Mouse (Mus musculus): ENCODE results near the gene Alpl. TPM values are rescaled to one million over a fixed set of nuclear protein-coding genes. Genes with fewer than 3 reads are reported as not detected.

Alpl gene
- total and polyA plus RNA-seq, 3 experiments: 62.9 to 164 (median 115) TPM

GRCm38 (mm10) chr4:137791440-137791839 is 4.7 kb downstream of the Alpl start:
- DNase-seq (ENCODE audit: extremely low read depth): no peak
- Histone ChIP-seq H3K27me3 (replicated peaks) (no peaks in the 10 kb centered on the region), H3K9ac (ENCODE audit: insufficient read depth, low read depth) (peak overlapping the region; percentile 35; the same call in 1 of the 2 replicates), H3K36me3 (replicated peaks in 1 of 2; ENCODE audit: control insufficient read depth in 1 of 2, insufficient read depth in 1 of 2, low read length in 1 of 2) (peaks cover 3 to 39% of the 10 kb centered on the region in 2 experiments), H3K27ac (ENCODE audit: insufficient read depth, low read depth) (peak overlapping the region; percentile 4; the same call in 1 of the 2 replicates), H3K79me2 (replicated peaks; ENCODE audit: control insufficient read depth, extremely low read depth, insufficient read depth, poor library complexity, severe bottlenecking) (peaks cover 74% of the 10 kb centered on the region), H3K4me2 (ENCODE audit: insufficient read depth, low read depth, poor library complexity, severe bottlenecking) (peak overlapping the region; percentile 67), H3K9me3 (replicated peaks; ENCODE audit: low read length) (no peaks in the 10 kb centered on the region), H3K4me3 (replicated peaks in 1 of 3; ENCODE audit: low read depth in 2 of 3, low read length in 2 of 3, poor library complexity in 1 of 3) (no peak overlapping the region), H3K4me1 (ENCODE audit: control insufficient read depth in 1 of 2, insufficient read depth in 2 of 2) (peaks cover 29 to 80% of the 10 kb centered on the region in 2 experiments)
- in situ Hi-C loops (cut with MboI; ENCODE audit: low pct_ligation_motif_present, low pct_unique_long_range_greater_than_20kb, low sequenced_read_pairs) (loop anchor here (5.0 kb wide), 1 partner anchor 44 kb away; no protein-coding TSS in a partner anchor), dilution Hi-C loops (cut with MboI; ENCODE audit: extremely low pct_ligation_motif_present, extremely low pct_unique_long_range_greater_than_20kb, low sequenced_read_pairs) (no loop called here)
- no peak for TF ChIP-seq RCOR1 (conservative IDR thresholded peaks at IDR 0.05; ENCODE audit: low read depth, low read length)
- TF ChIP-seq SIN3A (IDR thresholded peaks at IDR 0.05; ENCODE audit: low read length): 0 out of 2 replicates have a peak, but pooled peaks have one; percentile 24

DNA sequence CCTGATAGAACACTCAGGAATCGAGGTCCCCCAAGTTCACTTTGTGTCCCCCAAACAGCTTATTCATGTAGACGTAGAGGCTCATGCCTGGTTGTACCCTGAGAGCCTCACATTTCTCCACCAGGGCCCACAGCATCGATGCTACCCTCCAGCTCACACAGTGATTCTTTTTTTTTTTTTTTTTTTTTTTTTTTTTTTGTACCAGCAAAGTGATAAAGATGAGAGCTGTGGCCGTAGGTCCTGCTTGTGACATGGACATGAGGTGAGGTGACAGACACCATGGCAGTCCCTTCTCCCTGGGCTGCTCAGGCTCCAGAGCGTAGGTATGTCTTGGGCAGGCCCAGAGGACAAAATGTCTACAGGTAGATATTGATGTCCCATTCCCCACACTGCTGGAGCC is 5.2 kb downstream of the Alpl start:
- no peak overlapping the region for H3K9ac ChIP-seq (ENCODE audit: insufficient read depth, low read depth)
- peak; percentile 61 for TF ChIP-seq ZNF384 (IDR thresholded peaks at IDR 0.05; ENCODE audit: low read depth, low read length)
- TF ChIP-seq SIN3A (IDR thresholded peaks at IDR 0.05; ENCODE audit: low read length): no peak
- no peak for TF ChIP-seq MAFK (IDR thresholded peaks at IDR 0.05; ENCODE audit: insufficient replicate concordance, low read length)
- no peak for TF ChIP-seq USF1 (IDR thresholded peaks at IDR 0.05; ENCODE audit: low read depth, low read length)
- H3K4me3 ChIP-seq (replicated peaks in 1 of 3; ENCODE audit: low read depth in 2 of 3, low read length in 2 of 3, poor library complexity in 1 of 3): no peak overlapping the region
- H3K27me3 ChIP-seq (replicated peaks): no peaks in the 10 kb centered on the region
- H3K36me3 ChIP-seq (replicated peaks in 1 of 2; ENCODE audit: control insufficient read depth in 1 of 2, insufficient read depth in 1 of 2, low read length in 1 of 2): peaks cover 3 to 41% of the 10 kb centered on the region in 2 experiments
- no peak overlapping the region for H3K4me2 ChIP-seq (ENCODE audit: insufficient read depth, low read depth, poor library complexity, severe bottlenecking)
- H3K79me2 ChIP-seq (replicated peaks; ENCODE audit: control insufficient read depth, extremely low read depth, insufficient read depth, poor library complexity, severe bottlenecking): peaks cover 75% of the 10 kb centered on the region
- H3K27ac ChIP-seq (ENCODE audit: insufficient read depth, low read depth): peak overlapping the region; percentile 65
- no peak for DNase-seq (ENCODE audit: extremely low read depth)
- H3K9me3 ChIP-seq (replicated peaks; ENCODE audit: low read length): no peaks in the 10 kb centered on the region
- in situ Hi-C loops (cut with MboI; ENCODE audit: low pct_ligation_motif_present, low pct_unique_long_range_greater_than_20kb, low sequenced_read_pairs) (loop anchor here (5.0 kb wide), 1 partner anchor 44 kb away; no protein-coding TSS in a partner anchor), dilution Hi-C loops (cut with MboI; ENCODE audit: extremely low pct_ligation_motif_present, extremely low pct_unique_long_range_greater_than_20kb, low sequenced_read_pairs) (no loop called here)
- H3K4me1 ChIP-seq (ENCODE audit: control insufficient read depth in 1 of 2, insufficient read depth in 2 of 2): peaks cover 29 to 82% of the 10 kb centered on the region in 2 experiments

- Histone ChIP-seq H3K4me1 (ENCODE audit: control insufficient read depth in 1 of 2, insufficient read depth in 2 of 2) (peaks cover 41 to 90% of the 10 kb centered on the region in 2 experiments), H3K79me2 (replicated peaks; ENCODE audit: control insufficient read depth, extremely low read depth, insufficient read depth, poor library complexity, severe bottlenecking) (peaks cover 59% of the 10 kb centered on the region), H3K4me3 (replicated peaks in 1 of 3; ENCODE audit: low read depth in 2 of 3, low read length in 2 of 3, poor library complexity in 1 of 3) (no peak overlapping the region), H3K4me2 (ENCODE audit: insufficient read depth, low read depth, poor library complexity, severe bottlenecking) (peak overlapping the region; percentile 41), H3K27ac (ENCODE audit: insufficient read depth, low read depth) (peak overlapping the region; percentile 92), H3K9me3 (replicated peaks; ENCODE audit: low read length) (no peaks in the 10 kb centered on the region), H3K27me3 (replicated peaks) (no peaks in the 10 kb centered on the region), H3K9ac (ENCODE audit: insufficient read depth, low read depth) (no peak overlapping the region), H3K36me3 (replicated peaks in 1 of 2; ENCODE audit: control insufficient read depth in 1 of 2, insufficient read depth in 1 of 2, low read length in 1 of 2) (peaks cover 8 to 50% of the 10 kb centered on the region in 2 experiments)
- dilution Hi-C loops (cut with MboI; ENCODE audit: extremely low pct_ligation_motif_present, extremely low pct_unique_long_range_greater_than_20kb, low sequenced_read_pairs) (no loop called here), in situ Hi-C loops (cut with MboI; ENCODE audit: low pct_ligation_motif_present, low pct_unique_long_range_greater_than_20kb, low sequenced_read_pairs) (no loop called here)
- peak; percentile 97 for DNase-seq (ENCODE audit: extremely low read depth)
- TF ChIP-seq POLR2A (IDR thresholded peaks at IDR 0.05; ENCODE audit: low read depth, low read length) (peak; percentile 55), SMC3 (IDR thresholded peaks at IDR 0.05; ENCODE audit: low read depth, low read length) (peak; percentile 2; the same call in 1 of the 2 replicates), ZNF384 (IDR thresholded peaks at IDR 0.05; ENCODE audit: low read depth, low read length) (no peak), RAD21 (IDR thresholded peaks at IDR 0.05; ENCODE audit: low read depth, low read length) (no peak), RCOR1 (conservative IDR thresholded peaks at IDR 0.05; ENCODE audit: low read depth, low read length) (peak; percentile 78; the same call in 1 of the 2 replicates), USF1 (IDR thresholded peaks at IDR 0.05; ENCODE audit: low read depth, low read length) (no peak), SIN3A (IDR thresholded peaks at IDR 0.05; ENCODE audit: low read length) (peak; percentile 90), MAZ (IDR thresholded peaks at IDR 0.05; ENCODE audit: low read depth, low read length) (peak; percentile 53; the same call in 1 of the 2 replicates), JUN (IDR thresholded peaks at IDR 0.05; ENCODE audit: insufficient read depth, low read depth, low read length) (peak; percentile 49; the same call in 1 of the 2 replicates), CTCF (conservative IDR thresholded peaks at IDR 0.05 in 1 of 2, IDR thresholded peaks at IDR 0.05 in 1 of 2; ENCODE audit: low read depth in 2 of 2, low read length in 2 of 2) (no peak), NRF1 (IDR thresholded peaks at IDR 0.05; ENCODE audit: low read depth, low read length) (peak; percentile 34; the same call in 1 of the 2 replicates), HCFC1 (IDR thresholded peaks at IDR 0.05; ENCODE audit: low read depth, low read length) (no peak), MAFK (IDR thresholded peaks at IDR 0.05; ENCODE audit: insufficient replicate concordance, low read length) (peak; percentile 51; the same call in 1 of the 2 replicates), MEF2A (IDR thresholded peaks at IDR 0.05; ENCODE audit: borderline replicate concordance, low read depth, low read length) (peak; percentile 82; the same call in 1 of the 2 replicates), POLR2AphosphoS2 (IDR thresholded peaks at IDR 0.05; ENCODE audit: low read depth, low read length) (no peak), ZMIZ1 (IDR thresholded peaks at IDR 0.05; ENCODE audit: low read depth, low read length) (peak; percentile 31), TBP (conservative IDR thresholded peaks at IDR 0.05; ENCODE audit: low read depth, low read length) (peak; percentile 17; the same call in 1 of the 2 replicates), GABPA (IDR thresholded peaks at IDR 0.05; ENCODE audit: insufficient replicate concordance, low read depth, low read length) (no peak), CHD2 (IDR thresholded peaks at IDR 0.05; ENCODE audit: low read length) (peak; percentile 73), ZC3H11A (IDR thresholded peaks at IDR 0.05; ENCODE audit: low read depth, low read length) (no peak), E2F4 (IDR thresholded peaks at IDR 0.05; ENCODE audit: insufficient replicate concordance, low read depth, low read length) (no peak), BHLHE40 (IDR thresholded peaks at IDR 0.05; ENCODE audit: low read depth, low read length) (peak; percentile 89), IRF4 (IDR thresholded peaks at IDR 0.05; ENCODE audit: low read depth, low read length) (peak; percentile 84)
These were observed 7.6 kb downstream of the Alpl start for GRCm38 (mm10) chr4:137788511-137789049.

All from CH12.LX (cell line).